Mouse (Mus musculus) embryonic facial prominence, embryonic 14.5 days (tissue): ENCODE results near the gene Susd5. TPM values are rescaled to one million over a fixed set of nuclear protein-coding genes. Genes with fewer than 3 reads are reported as not detected.
A peak's percentile ranks its signal among the peaks of the same experiment; 100 is the strongest.

Experiments
- ATAC-seq: fragments of 200-750 bp; cut with Nextera tagmentation; 2 replicates; pipeline ENCODE4 v1.8.0; 2017; ENCODE audit warnings: low read depth, moderate number of reproducible peaks, moderate TSS enrichment
- DNase-seq: peaks from one replicate; pipeline ENCODE4 v3.0.0-alpha.2; 2015; ENCODE audit warnings: low spot score
- H3K27ac ChIP-seq: fragments of 300-500 bp; sonication (generic); replicated peaks from 2 replicates; pipeline ENCODE4 v1.5.1; 2014; ENCODE audit warnings: low read depth, mild to moderate bottlenecking, low read length, moderate library complexity
- H3K27me3 ChIP-seq: fragments of 300-500 bp; sonication (generic); replicated peaks from 2 replicates; pipeline ENCODE4 v1.6.1; 2014; ENCODE audit warnings: low read length; ENCODE audit not compliant: control insufficient read depth, insufficient read depth
- H3K36me3 ChIP-seq: fragments of 300-500 bp; sonication (generic); 2 replicates; pipeline ENCODE4 v1.6.1; 2014; ENCODE audit warnings: low read length, mixed read lengths; ENCODE audit not compliant: control insufficient read depth, insufficient read depth
- H3K4me1 ChIP-seq: fragments of 300-500 bp; sonication (generic); 2 replicates; pipeline ENCODE4 v1.6.1; 2014; ENCODE audit warnings: antibody characterized with exemption, low read length; ENCODE audit not compliant: control insufficient read depth, insufficient read depth
- H3K4me2 ChIP-seq: fragments of 300-500 bp; sonication (generic); 2 replicates; pipeline ENCODE4 v1.6.1; 2014; ENCODE audit warnings: low read depth, mild to moderate bottlenecking, low read length, moderate library complexity, mixed read lengths
- H3K4me3 ChIP-seq: fragments of 300-500 bp; sonication (generic); 2 replicates; pipeline ENCODE4 v1.5.1; 2014; ENCODE audit warnings: low read depth, mild to moderate bottlenecking, low read length
- H3K9ac ChIP-seq: fragments of 300-500 bp; sonication (generic); 2 replicates; pipeline ENCODE4 v1.6.1; 2014; ENCODE audit warnings: low read depth, mild to moderate bottlenecking, low read length, moderate library complexity, mixed read lengths
- H3K9me3 ChIP-seq: fragments of 300-500 bp; sonication (generic); 2 replicates; pipeline ENCODE4 v1.6.1; 2016; ENCODE audit warnings: low read length; ENCODE audit not compliant: control insufficient read depth
- WGBS: fragments of 180-500 bp; shearing (Covaris S2); extraction: QIAGEN DNeasy Blood & Tissue Kit; methylation state at CpG from one replicate; pipeline ENCODE4 v1.1.7; 2014; 5-methylcytosine and 5-hydroxymethylcytosine counted together
- polyA plus RNA-seq: library from polyadenylated mRNA; unstranded; fragments of >200 nt; fragmentation: Nextera tagmentation; extraction: Ambion mirVana; gene quantifications from 2 replicates; pipeline ENCODE4 v1.2.1, GENCODE M21; 2014

Susd5 gene
- polyA plus RNA-seq, 1 experiment from 2014 or later, result 9.2 TPM

- Histone ChIP-seq H3K4me3 (no peak overlapping the region), H3K9me3 (0 out of 2 replicates have a peak, but pooled peaks cover 4% of the 10 kb centered on the region), H3K4me2 (no peak overlapping the region), H3K4me1 (peaks cover 9% of the 10 kb centered on the region), H3K36me3 (no peaks in the 10 kb centered on the region), H3K27me3 (no peaks in the 10 kb centered on the region), H3K27ac (no peak overlapping the region), H3K9ac (no peak overlapping the region)
- ATAC-seq, result no peak
- WGBS, result 40% methylated on average over 4 of the region's 4 CpGs
- no peak for DNase-seq
Measured at GRCm38 (mm10) chr9:114022141-114022540, 34.8 kb upstream of the Susd5 start.

- H3K4me3 ChIP-seq, result peak overlapping the region; percentile 59; the same call in 1 of the 2 replicates
- DNase-seq (no peak), ATAC-seq (no peak)
- H3K27me3 ChIP-seq, result no peaks in the 10 kb centered on the region
- 0 out of 2 replicates have a peak overlapping the region, but pooled peaks have one; percentile 27 for H3K9ac ChIP-seq
- H3K4me1 ChIP-seq, result peaks cover 9% of the 10 kb centered on the region
- H3K27ac ChIP-seq, result no peak overlapping the region
- 48% methylated on average over 9 of the region's 9 CpGs for WGBS
- peak overlapping the region; percentile 89 for H3K4me2 ChIP-seq
- H3K36me3 ChIP-seq, result no peaks in the 10 kb centered on the region
- no peaks in the 10 kb centered on the region for H3K9me3 ChIP-seq
Measured at GRCm38 (mm10) chr9:114025182-114025581, 31.8 kb upstream of the Susd5 start.

GRCm38 (mm10) chr9:114025846-114026245 lies 31.1 kb upstream of the Susd5 start:
- Histone ChIP-seq H3K4me2 (peak overlapping the region; percentile 89), H3K4me1 (peaks cover 9% of the 10 kb centered on the region), H3K4me3 (peak overlapping the region; percentile 59), H3K27ac (no peak overlapping the region), H3K27me3 (no peaks in the 10 kb centered on the region), H3K9ac (peak overlapping the region; percentile 73), H3K9me3 (no peaks in the 10 kb centered on the region), H3K36me3 (no peaks in the 10 kb centered on the region)
- WGBS, result 8% methylated on average over 8 of the region's 8 CpGs
- DNase-seq, result no peak
- ATAC-seq, result no peak

- ATAC-seq (peak; percentile 97), DNase-seq (peak; percentile 94)
- no peaks in the 10 kb centered on the region for H3K27me3 ChIP-seq
Measured at GRCm38 (mm10) chr9:114026261-114026934, 30.5 kb upstream of the Susd5 start.

GRCm38 (mm10) chr9:114040945-114041344 lies 16.0 kb upstream of the Susd5 start:
- 70% methylated on average over 4 of the region's 4 CpGs for WGBS
- no peaks in the 10 kb centered on the region for H3K4me1 ChIP-seq
- no peak overlapping the region for H3K4me2 ChIP-seq
- H3K9ac ChIP-seq, result no peak overlapping the region
- H3K4me3 ChIP-seq, result no peak overlapping the region
- ATAC-seq (no peak), DNase-seq (no peak)
- H3K9me3 ChIP-seq, result no peaks in the 10 kb centered on the region
- H3K27me3 ChIP-seq, result no peaks in the 10 kb centered on the region
- H3K36me3 ChIP-seq, result no peaks in the 10 kb centered on the region
- H3K27ac ChIP-seq, result no peak overlapping the region

More at GRCm38 (mm10) chr9:114026261-114026934, 30.5 kb upstream of the Susd5 start:
- Histone ChIP-seq H3K36me3 (no peaks in the 10 kb centered on the region), H3K4me3 (peak overlapping the region; percentile 59), H3K27ac (no peak overlapping the region; the same call in 1 of the 2 replicates), H3K4me1 (peaks cover 9% of the 10 kb centered on the region), H3K9me3 (no peaks in the 10 kb centered on the region), H3K4me2 (peak overlapping the region; percentile 89), H3K9ac (peak overlapping the region; percentile 73)
- under 1% methylated on average over 26 of the region's 52 CpGs for WGBS

GRCm38 (mm10) chr9:114042490-114042889 lies 14.4 kb upstream of the Susd5 start:
- Histone ChIP-seq H3K36me3 (no peaks in the 10 kb centered on the region), H3K9me3 (no peaks in the 10 kb centered on the region), H3K4me3 (no peak overlapping the region), H3K4me2 (0 out of 2 replicates have a peak overlapping the region, but pooled peaks have one; percentile 3), H3K9ac (no peak overlapping the region), H3K27ac (peak overlapping the region; percentile 17), H3K27me3 (no peaks in the 10 kb centered on the region), H3K4me1 (no peaks in the 10 kb centered on the region)
- DNase-seq (peak; percentile 72), ATAC-seq (peak; percentile 76; the same call in 1 of the 2 replicates)
- WGBS, result 15% methylated on average over 6 of the region's 6 CpGs

GRCm38 (mm10) chr9:114044446-114044845 lies 12.5 kb upstream of the Susd5 start:
- ATAC-seq (no peak), DNase-seq (no peak)
- Histone ChIP-seq H3K9ac (no peak overlapping the region), H3K36me3 (no peaks in the 10 kb centered on the region), H3K4me3 (no peak overlapping the region), H3K4me1 (no peaks in the 10 kb centered on the region), H3K4me2 (no peak overlapping the region), H3K27ac (no peak overlapping the region), H3K27me3 (no peaks in the 10 kb centered on the region), H3K9me3 (no peaks in the 10 kb centered on the region)
- 58% methylated on average over 3 of the region's 3 CpGs for WGBS

GRCm38 (mm10) chr9:114046028-114046427 lies 10.9 kb upstream of the Susd5 start, which contains the start of gene Fbxl2:
TSS of gene Fbxl2 (minus strand) at chr9:114046191.
- 83% methylated on average over 10 of the region's 10 CpGs for WGBS
- peak; percentile 44; the same call in 1 of the 2 replicates for ATAC-seq
- H3K4me2 ChIP-seq, result no peak within 1 kb of the TSS
- H3K9ac ChIP-seq, result no peak within 1 kb of the TSS
- H3K36me3 ChIP-seq, result no peaks in the 10 kb centered on the region
- H3K4me3 ChIP-seq, result no peak within 1 kb of the TSS
- H3K27me3 ChIP-seq, result no peaks in the 10 kb centered on the region
- H3K27ac ChIP-seq, result no peak within 1 kb of the TSS
- H3K9me3 ChIP-seq, result no peaks in the 10 kb centered on the region
- no peaks in the 10 kb centered on the region for H3K4me1 ChIP-seq
- no peak for DNase-seq

- 88% methylated on average over 7 of the region's 7 CpGs for WGBS
- Histone ChIP-seq H3K36me3 (no peaks in the 10 kb centered on the region), H3K27me3 (no peaks in the 10 kb centered on the region), H3K4me2 (no peak overlapping the region), H3K9me3 (no peaks in the 10 kb centered on the region), H3K4me1 (no peaks in the 10 kb centered on the region), H3K9ac (no peak overlapping the region), H3K27ac (no peak overlapping the region), H3K4me3 (no peak overlapping the region)
- ATAC-seq (no peak), DNase-seq (no peak)
Measured at GRCm38 (mm10) chr9:114046676-114047075, 10.3 kb upstream of the Susd5 start.
